Mouse (Mus musculus) testis, adult 2 months (tissue): Measurements from ENCODE around the gene Opa1. TPM values are rescaled to one million over a fixed set of nuclear protein-coding genes. Genes with fewer than 3 reads are reported as not detected.

ENCODE experiments used
- H3K27ac ChIP-seq: fragments of 200-500 bp; 2 replicates; pipeline ENCODE4 v1.5.1; 2012; ENCODE audit warnings: low read depth, low read length; ENCODE audit not compliant: control insufficient read depth, insufficient read depth
- H3K27me3 ChIP-seq: fragments of 200-500 bp; 2 replicates; pipeline ENCODE4 v1.6.1; 2012; ENCODE audit warnings: mild to moderate bottlenecking, low read length, moderate library complexity; ENCODE audit not compliant: control insufficient read depth, insufficient read depth
- H3K36me3 ChIP-seq: fragments of 200-500 bp; 2 replicates; pipeline ENCODE4 v1.6.1; 2012; ENCODE audit warnings: mild to moderate bottlenecking, low read length; ENCODE audit not compliant: control insufficient read depth, insufficient read depth
- H3K4me1 ChIP-seq: fragments of 200-500 bp; 2 replicates; pipeline ENCODE4 v1.6.1; 2012; ENCODE audit warnings: low read length; ENCODE audit not compliant: control insufficient read depth, insufficient read depth
- H3K4me3 ChIP-seq: fragments of 200-500 bp; 2 replicates; pipeline ENCODE4 v1.5.1; 2012; ENCODE audit warnings: low read depth, mild to moderate bottlenecking, low read length, moderate library complexity, mixed read lengths; ENCODE audit not compliant: control insufficient read depth
- CTCF ChIP-seq: fragments of 200-500 bp; IDR thresholded peaks from 2 replicates; pipeline ENCODE4 v1.5.1; 2012; ENCODE audit warnings: low read depth, mild to moderate bottlenecking, inconsistent platforms, low read length, moderate library complexity; ENCODE audit not compliant: control insufficient read depth, insufficient read depth, insufficient replicate concordance
- POLR2A ChIP-seq: fragments of 200-500 bp; IDR thresholded peaks from 2 replicates; pipeline ENCODE4 v1.6.1; 2012; ENCODE audit warnings: low read depth, mild to moderate bottlenecking, inconsistent platforms, low read length, moderate library complexity; ENCODE audit not compliant: control insufficient read depth
- polyA plus RNA-seq: library from polyadenylated mRNA; depleted of rRNA; stranded (reverse); fragments of >200 nt; gene quantifications from 2 replicates; pipeline ENCODE4 v1.2.3, GENCODE M21; 2012

Opa1 gene
- polyA plus RNA-seq, 1 experiment: 7.9 TPM

DNA sequence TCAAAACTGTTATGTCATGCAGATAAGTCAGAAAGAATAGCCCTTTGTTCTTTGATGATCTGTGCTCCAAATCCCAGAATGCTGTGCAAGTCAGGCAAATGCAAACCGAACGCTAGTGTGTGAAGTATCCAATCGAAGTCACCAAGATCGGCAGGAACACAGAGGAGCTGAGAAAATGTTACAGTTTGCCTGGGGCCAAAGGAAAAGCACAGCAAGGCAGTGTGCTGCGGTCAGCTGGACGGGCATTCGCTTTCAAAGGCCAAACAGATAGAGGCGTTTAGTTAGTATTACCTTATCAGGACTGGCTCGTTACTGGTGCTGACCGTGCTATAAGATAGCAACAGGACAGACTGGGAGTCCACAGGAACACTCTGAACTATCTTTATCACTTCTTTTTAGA lies 18.7 kb upstream of the Opa1 start:
- Histone ChIP-seq H3K27me3 (no peaks in the 10 kb centered on the region), H3K4me3 (no peak overlapping the region), H3K27ac (no peak overlapping the region), H3K4me1 (peaks cover 2% of the 10 kb centered on the region; the same call in 1 of the 2 replicates), H3K36me3 (no peaks in the 10 kb centered on the region)
- no peak for TF ChIP-seq CTCF

DNA sequence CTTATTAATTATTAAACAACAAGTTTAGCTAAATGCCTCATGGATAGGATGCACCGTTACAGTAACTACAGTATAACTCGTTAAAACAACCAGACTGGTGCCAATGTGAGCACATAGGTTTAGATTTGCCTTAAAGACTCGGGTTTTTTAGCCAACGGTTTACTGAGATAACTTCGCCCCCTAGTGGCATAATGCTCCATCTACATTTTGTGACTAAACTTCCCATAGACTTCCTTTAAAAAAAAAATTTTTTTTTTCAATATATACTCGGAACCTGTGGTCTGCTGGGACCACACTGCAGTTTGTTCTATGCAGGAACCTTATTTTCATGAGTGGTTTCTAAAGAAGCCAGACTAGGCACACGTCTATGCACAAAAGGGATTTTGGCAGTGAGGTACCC lies 18.3 kb upstream of the Opa1 start:
- Histone ChIP-seq H3K27ac (no peak overlapping the region), H3K4me3 (no peak overlapping the region), H3K36me3 (no peaks in the 10 kb centered on the region), H3K27me3 (no peaks in the 10 kb centered on the region), H3K4me1 (peaks cover 2% of the 10 kb centered on the region; the same call in 1 of the 2 replicates)
- peak; percentile 15; the same call in 1 of the 2 replicates for TF ChIP-seq CTCF
- TF ChIP-seq POLR2A: no peak

- no peak for TF ChIP-seq CTCF
- no peak for TF ChIP-seq POLR2A
- Histone ChIP-seq H3K27ac (no peak overlapping the region), H3K4me3 (no peak overlapping the region), H3K27me3 (no peaks in the 10 kb centered on the region), H3K36me3 (no peaks in the 10 kb centered on the region), H3K4me1 (no peaks in the 10 kb centered on the region)
These were observed 5.1 kb upstream of the Opa1 start for GRCm38 (mm10) chr16:29574013-29574412.

DNA sequence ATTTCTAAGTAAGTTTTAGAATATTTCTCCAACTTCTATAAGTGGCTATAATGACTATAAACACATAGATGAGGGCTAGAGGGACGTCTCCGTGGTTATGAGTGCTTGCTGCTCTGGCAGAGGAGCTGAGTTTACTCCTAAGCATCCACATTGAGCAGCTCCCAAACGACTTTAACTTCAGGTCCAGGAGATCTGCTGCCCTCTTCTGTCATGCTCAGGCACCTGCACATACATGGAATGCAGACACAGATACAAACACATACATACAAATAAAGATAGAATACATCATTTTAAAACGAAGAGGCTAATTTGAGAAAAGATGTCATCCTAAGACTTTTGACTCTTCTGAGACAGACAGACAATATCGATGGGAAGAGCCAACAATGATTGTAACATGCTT lies 3.5 kb upstream of the Opa1 start:
- no peak for TF ChIP-seq POLR2A
- no peak for TF ChIP-seq CTCF
- H3K27ac ChIP-seq: no peak overlapping the region
- H3K27me3 ChIP-seq: no peaks in the 10 kb centered on the region
- H3K36me3 ChIP-seq: no peaks in the 10 kb centered on the region
- no peaks in the 10 kb centered on the region for H3K4me1 ChIP-seq
- no peak overlapping the region for H3K4me3 ChIP-seq

DNA sequence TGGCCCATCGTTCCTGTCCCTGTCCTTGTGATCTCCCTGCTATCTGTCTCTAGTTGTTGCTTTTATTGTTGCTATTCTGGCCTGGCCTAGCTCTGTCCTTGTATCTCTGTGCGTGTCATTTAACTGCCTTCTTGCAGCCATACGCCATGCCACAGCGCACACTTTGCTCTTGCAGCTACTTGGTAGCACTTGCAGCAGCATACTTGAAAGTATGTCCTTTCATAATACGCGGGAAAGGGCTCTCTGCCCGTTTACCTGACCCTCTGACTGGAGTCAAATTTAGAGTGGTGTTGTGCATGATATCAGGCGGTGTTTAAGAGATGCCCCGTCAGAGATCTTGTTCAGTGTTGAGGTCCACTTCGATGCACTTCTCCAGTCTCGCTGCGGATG lies 648 bp downstream of the Opa1 start:
- TF ChIP-seq CTCF (no peak), POLR2A (no peak)
- H3K36me3 ChIP-seq: no peaks in the 10 kb centered on the region
- no peaks in the 10 kb centered on the region for H3K27me3 ChIP-seq
- no peak overlapping the region; the same call in 1 of the 2 replicates for H3K27ac ChIP-seq
- no peaks in the 10 kb centered on the region for H3K4me1 ChIP-seq
- H3K4me3 ChIP-seq: peak overlapping the region; percentile 98

- H3K36me3 ChIP-seq: peaks cover 3% of the 10 kb centered on the region
These were observed 13.0 kb downstream of the Opa1 start for GRCm38 (mm10) chr16:29592171-29592570.

GRCm38 (mm10) chr16:29597122-29597521 lies 18.0 kb downstream of the Opa1 start:
- Histone ChIP-seq H3K4me3 (no peak overlapping the region), H3K27me3 (no peaks in the 10 kb centered on the region), H3K27ac (no peak overlapping the region), H3K4me1 (no peaks in the 10 kb centered on the region), H3K36me3 (peaks cover 1% of the 10 kb centered on the region; the same call in 1 of the 2 replicates)
- TF ChIP-seq CTCF: no peak
- no peak for TF ChIP-seq POLR2A

More at GRCm38 (mm10) chr16:29592171-29592570, 13.0 kb downstream of the Opa1 start:
- no peak for TF ChIP-seq POLR2A
- TF ChIP-seq CTCF: no peak
- H3K4me1 ChIP-seq: no peaks in the 10 kb centered on the region
- H3K27ac ChIP-seq: no peak overlapping the region
- no peak overlapping the region for H3K4me3 ChIP-seq
- no peaks in the 10 kb centered on the region for H3K27me3 ChIP-seq

- peaks cover 1% of the 10 kb centered on the region; the same call in 1 of the 2 replicates for H3K36me3 ChIP-seq
- H3K4me1 ChIP-seq: no peaks in the 10 kb centered on the region
- no peaks in the 10 kb centered on the region for H3K27me3 ChIP-seq
- no peak overlapping the region for H3K4me3 ChIP-seq
- no peak overlapping the region for H3K27ac ChIP-seq
- TF ChIP-seq CTCF (no peak), POLR2A (no peak)
These were observed 26.4 kb downstream of the Opa1 start for GRCm38 (mm10) chr16:29605546-29605945.
